Mouse (Mus musculus): ENCODE results near the gene Trim17. TPM values are rescaled to one million over a fixed set of nuclear protein-coding genes. Genes with fewer than 3 reads are reported as not detected.
A peak's percentile ranks its signal among the peaks of the same experiment; 100 is the strongest.

The Trim17 gene
- polyA plus RNA-seq, 1 experiment from 2014 or later = 0.19 TPM

DNA sequence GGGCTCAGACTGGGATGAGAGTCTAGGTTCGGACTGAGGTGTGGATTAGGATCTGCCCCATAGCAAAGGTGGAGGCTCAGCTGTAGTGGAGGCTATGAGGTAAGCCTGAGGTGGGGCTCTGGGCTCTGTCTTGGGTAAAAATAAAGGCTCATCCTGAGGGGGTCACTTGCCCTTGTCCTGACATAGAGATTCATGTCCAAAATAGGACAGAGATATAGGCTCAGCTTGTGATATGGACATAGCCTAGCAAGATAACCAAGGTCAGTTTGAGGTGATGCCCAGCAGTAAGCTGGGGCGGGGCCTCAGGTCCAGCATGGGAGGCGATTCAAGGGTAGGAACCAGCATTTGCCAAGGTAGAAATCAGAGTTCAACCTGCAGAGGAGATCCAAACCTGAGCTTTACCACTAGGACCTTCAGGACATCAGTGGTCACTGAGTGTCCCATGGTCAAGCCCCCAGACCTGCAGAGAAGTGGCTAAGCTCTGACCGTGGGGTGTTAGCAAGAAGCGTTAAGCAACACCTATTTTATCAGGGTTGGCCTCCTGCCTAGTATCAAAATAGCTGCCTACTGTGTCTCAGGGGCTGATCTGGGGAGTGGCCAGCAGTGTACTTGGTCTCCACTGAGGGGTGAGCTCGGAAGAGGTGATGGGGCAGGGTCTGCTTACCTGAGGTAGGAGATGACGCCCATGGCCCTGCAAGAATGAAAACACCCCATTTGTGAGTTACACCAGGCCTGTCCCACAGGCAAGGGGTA is 48.0 kb downstream of the Trim17 start:
- H3K9me3 ChIP-seq = no peaks in the 10 kb centered on the region
- 81% methylated on average over 7 of the region's 7 CpGs for WGBS

DNA sequence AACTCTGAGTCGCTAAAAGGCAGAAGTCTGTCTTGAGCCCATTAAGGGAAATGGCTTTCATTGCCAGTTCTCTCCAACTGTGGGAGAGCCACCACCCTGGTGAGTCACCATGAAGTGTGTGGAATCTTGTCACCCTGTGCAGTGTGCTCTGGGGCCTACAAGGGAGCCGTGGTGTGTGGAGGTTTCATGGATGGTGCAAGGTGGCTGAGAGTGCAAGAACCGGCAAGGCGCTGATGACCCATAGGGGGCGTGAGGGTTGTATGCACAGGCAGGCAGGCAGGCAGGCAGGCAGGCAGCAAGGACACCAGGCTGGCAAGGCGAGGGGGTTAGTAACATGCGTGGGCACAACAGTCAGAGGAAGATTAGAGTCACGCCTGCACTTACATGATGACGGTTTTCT is 60.6 kb downstream of the Trim17 start:
- DNase-seq (ENCODE audit: low spot score) = peak; percentile 43
- Histone ChIP-seq H3K36me3 (replicated peaks) (no peaks in the 10 kb centered on the region), H3K4me3 (no peak overlapping the region), H3K4me1 (no peaks in the 10 kb centered on the region), H3K9me3 (no peaks in the 10 kb centered on the region), H3K27me3 (replicated peaks; ENCODE audit: low read depth, poor library complexity, severe bottlenecking) (no peaks in the 10 kb centered on the region), H3K27ac (replicated peaks) (no peak overlapping the region)
- 37% methylated on average over 9 of the region's 9 CpGs for WGBS

More for the DNA sequence above, 48.0 kb downstream of the Trim17 start:
- DNase-seq (ENCODE audit: low spot score) = no peak
- peaks cover 8% of the 10 kb centered on the region; the same call in 1 of the 2 replicates for H3K27me3 ChIP-seq (replicated peaks; ENCODE audit: low read depth, poor library complexity, severe bottlenecking)
- no peaks in the 10 kb centered on the region for H3K36me3 ChIP-seq (replicated peaks)
- no peak overlapping the region for H3K4me3 ChIP-seq
- peaks cover 5% of the 10 kb centered on the region; the same call in 1 of the 2 replicates for H3K4me1 ChIP-seq
- no peak overlapping the region for H3K27ac ChIP-seq (replicated peaks)

Small RNAs within 50 kb of the gene (microRNA-seq; reads per million reads assigned to microRNA genes)
- not detected for gene Gm44313

Other genes with a start within 250 kb of the Trim17 start
- gene Olfr318, start 230.7 kb upstream of the Trim17 start, polyA plus RNA-seq (2016; fragmentation: Nextera tagmentation; extraction: Ambion mirVana) = not detected in 2 replicates
- not detected in 2 replicates for gene Olfr317, start 215.5 kb upstream of the Trim17 start, polyA plus RNA-seq (2016; fragmentation: Nextera tagmentation; extraction: Ambion mirVana)
- gene Olfr316, start 202.0 kb upstream of the Trim17 start, polyA plus RNA-seq (2016; fragmentation: Nextera tagmentation; extraction: Ambion mirVana) = not detected in 2 replicates
- not detected in 2 replicates for gene Olfr315, start 181.5 kb upstream of the Trim17 start, polyA plus RNA-seq (2016; fragmentation: Nextera tagmentation; extraction: Ambion mirVana)
- gene Olfr314, start 171.7 kb upstream of the Trim17 start, polyA plus RNA-seq (2016; fragmentation: Nextera tagmentation; extraction: Ambion mirVana) = not detected in 2 replicates
- gene Fam183b, start 152.7 kb upstream of the Trim17 start, polyA plus RNA-seq (2016; fragmentation: Nextera tagmentation; extraction: Ambion mirVana) = 1.4 and 1.6 TPM in 2 replicates
- gene Olfr313, start 139.7 kb upstream of the Trim17 start, polyA plus RNA-seq (2016; fragmentation: Nextera tagmentation; extraction: Ambion mirVana) = not detected in 2 replicates
- not detected in 2 replicates for gene Olfr312, start 125.4 kb upstream of the Trim17 start, polyA plus RNA-seq (2016; fragmentation: Nextera tagmentation; extraction: Ambion mirVana)
- gene Olfr311, start 115.4 kb upstream of the Trim17 start, polyA plus RNA-seq (2016; fragmentation: Nextera tagmentation; extraction: Ambion mirVana) = not detected in 2 replicates
- gene Gm12258, start 107.5 kb upstream of the Trim17 start, polyA plus RNA-seq (2016; fragmentation: Nextera tagmentation; extraction: Ambion mirVana) = 8.7 and 9.1 TPM in 2 replicates
- gene 2810021J22Rik, start 87.5 kb upstream of the Trim17 start, polyA plus RNA-seq (2016; fragmentation: Nextera tagmentation; extraction: Ambion mirVana) = 10.6 and 10.8 TPM in 2 replicates
- gene Zfp39, start 50.5 kb upstream of the Trim17 start, polyA plus RNA-seq (2016; fragmentation: Nextera tagmentation; extraction: Ambion mirVana) = 5.7 and 6.3 TPM in 2 replicates
- gene Btnl10, start 36.8 kb upstream of the Trim17 start, polyA plus RNA-seq (2016; fragmentation: Nextera tagmentation; extraction: Ambion mirVana) = not detected in 2 replicates
- 255 and 258 TPM in 2 replicates for gene Rnf187, start 15.8 kb upstream of the Trim17 start, polyA plus RNA-seq (2016; fragmentation: Nextera tagmentation; extraction: Ambion mirVana)
- 23.0 and 25.0 TPM in 2 replicates for gene Hist3h2ba, start 5.8 kb upstream of the Trim17 start, polyA plus RNA-seq (2016; fragmentation: Nextera tagmentation; extraction: Ambion mirVana)
- 17.8 and 19.0 TPM in 2 replicates for gene Hist3h2a, start within 50 bp of the Trim17 start, polyA plus RNA-seq (2016; fragmentation: Nextera tagmentation; extraction: Ambion mirVana)
- gene Trim11, start 23.4 kb downstream of the Trim17 start, polyA plus RNA-seq (2016; fragmentation: Nextera tagmentation; extraction: Ambion mirVana) = 19.0 and 19.1 TPM in 2 replicates
- 0.05 and 0.24 TPM in 2 replicates for gene Obscn, start 181.7 kb downstream of the Trim17 start, polyA plus RNA-seq (2016; fragmentation: Nextera tagmentation; extraction: Ambion mirVana)
- 4.0 and 4.7 TPM in 2 replicates for gene Iba57, start 209.1 kb downstream of the Trim17 start, polyA plus RNA-seq (2016; fragmentation: Nextera tagmentation; extraction: Ambion mirVana)
- 0.15 TPM in 1 of 2 replicates, not detected in the other for gene Gjc2, start 228.5 kb downstream of the Trim17 start, polyA plus RNA-seq (2016; fragmentation: Nextera tagmentation; extraction: Ambion mirVana)
- 133 and 146 TPM in 2 replicates for gene Guk1, start 237.5 kb downstream of the Trim17 start, polyA plus RNA-seq (2016; fragmentation: Nextera tagmentation; extraction: Ambion mirVana)
- gene Mrpl55, start 247.8 kb downstream of the Trim17 start, polyA plus RNA-seq (2016; fragmentation: Nextera tagmentation; extraction: Ambion mirVana) = 119 and 128 TPM in 2 replicates